Mouse (Mus musculus) brain, embryonic 14.5 days (tissue): Measurements from ENCODE around the gene Spef2.
"Not testable (repeated sequence)": the region's sequence is repeated elsewhere in the genome, so short reads cannot be mapped to it uniquely, and the experiment has no call there.

Source experiments
- CTCF ChIP-seq: fragments of 200-500 bp; IDR thresholded peaks from 2 replicates; pipeline ENCODE4 v1.5.1; 2012; ENCODE audit warnings: inconsistent platforms, mild to moderate bottlenecking, moderate library complexity, borderline replicate concordance; ENCODE audit not compliant: insufficient read depth, insufficient read length; ENCODE audit errors: extremely low read depth
- POLR2A ChIP-seq: fragments of 200-500 bp; IDR thresholded peaks from 2 replicates; pipeline ENCODE4 v1.6.1; 2012; ENCODE audit warnings: mild to moderate bottlenecking, inconsistent platforms, borderline replicate concordance; ENCODE audit not compliant: poor library complexity, insufficient read depth, insufficient read length, severe bottlenecking; ENCODE audit errors: extremely low read depth

DNA sequence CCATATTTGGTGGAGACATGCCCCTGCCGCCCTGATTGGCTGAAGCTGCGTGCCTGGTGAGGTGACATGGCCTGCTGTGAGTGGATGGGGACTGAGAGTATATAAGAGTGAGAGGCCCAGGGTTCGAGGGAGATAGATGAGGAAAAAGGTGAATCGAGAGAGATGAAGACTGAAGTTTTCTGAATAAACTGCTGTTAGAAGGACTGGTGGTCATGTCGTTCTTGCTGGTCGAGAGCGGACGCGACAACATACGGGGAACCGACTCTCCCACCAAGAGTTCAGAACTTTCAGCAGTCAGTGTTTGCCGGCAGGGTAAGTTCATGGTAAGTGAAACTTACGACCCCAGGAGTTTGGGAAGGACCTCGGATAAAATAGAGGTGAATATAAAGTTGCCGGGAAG lies 191.4 kb downstream of the Spef2 start:
- TF ChIP-seq CTCF, POLR2A: not testable (repeated sequence)
